Mouse (Mus musculus): ENCODE measurements at regions not wholly inside any gene's neighbourhood (a gene's known extent, or its start where the extent isn't known, plus 50 kb on each side); places are given as distances from the start of the nearest gene placed in this dataset.
"Not testable (repeated sequence)": the region's sequence is repeated elsewhere in the genome, so short reads cannot be mapped to it uniquely, and the experiment has no call there.

DNA sequence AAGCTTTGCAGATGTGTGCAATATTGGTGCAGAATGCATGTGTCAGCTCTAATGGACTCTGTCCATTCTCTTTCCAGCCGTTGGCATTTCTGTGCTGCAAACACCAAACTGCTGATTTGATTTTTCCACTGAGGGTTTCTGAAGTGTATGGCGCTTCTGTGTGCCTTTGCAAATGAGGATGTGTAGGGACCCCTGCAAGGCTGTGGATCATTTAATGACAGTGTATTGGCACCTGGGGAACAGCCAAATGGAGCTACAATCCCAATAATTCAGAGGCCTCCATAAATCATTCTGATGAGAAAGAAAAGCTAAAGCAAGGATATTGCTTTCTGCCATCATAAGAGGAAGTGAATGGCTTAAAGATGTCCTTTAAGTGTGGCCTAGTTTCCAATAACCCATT lies 305.9 kb upstream of the Pkdcc start:
- no peak for DNase-seq (ENCODE audit: low spot score)

DNA sequence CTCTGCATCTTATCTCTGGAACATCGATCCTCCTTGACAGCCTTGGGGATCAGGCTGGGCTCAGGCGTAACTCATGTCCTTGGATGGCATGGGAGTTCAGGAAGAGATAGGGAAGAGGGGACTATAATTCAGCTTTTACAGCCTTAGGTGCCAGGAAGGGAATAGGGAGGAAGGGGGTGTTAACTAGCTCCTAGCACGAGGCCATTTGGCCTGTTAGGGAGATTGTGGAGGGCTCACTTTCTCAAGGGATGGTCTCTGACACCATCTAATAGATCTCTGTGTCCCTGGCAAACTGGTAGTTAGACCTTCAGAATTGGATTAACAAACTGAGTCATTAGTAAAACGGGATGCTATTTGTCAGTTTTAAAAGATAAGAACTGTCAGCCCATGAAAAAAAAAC lies 292.1 kb upstream of the Pkdcc start:
- not testable (repeated sequence) for DNase-seq (ENCODE audit: low spot score)

DNA sequence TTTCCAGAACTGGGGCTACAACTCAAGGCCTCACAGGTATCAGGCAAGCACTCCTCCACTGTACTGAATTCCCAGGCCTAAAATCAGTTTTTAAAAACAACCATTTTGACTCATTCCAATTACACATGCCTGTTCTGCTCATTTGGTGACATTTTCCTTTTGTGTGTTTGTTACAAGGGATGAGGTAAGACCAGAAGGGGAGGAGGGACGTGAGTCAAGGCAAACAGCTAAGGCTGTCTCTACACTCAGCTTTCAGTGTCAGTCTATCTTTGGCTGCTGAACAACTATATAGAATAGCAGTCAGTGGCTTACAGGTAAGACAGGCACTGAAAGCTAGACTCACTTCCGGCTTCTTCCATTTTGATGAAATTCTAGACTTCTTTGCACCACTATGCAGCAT lies 289.3 kb upstream of the Pkdcc start:
- no peak for DNase-seq (ENCODE audit: low spot score)

DNA sequence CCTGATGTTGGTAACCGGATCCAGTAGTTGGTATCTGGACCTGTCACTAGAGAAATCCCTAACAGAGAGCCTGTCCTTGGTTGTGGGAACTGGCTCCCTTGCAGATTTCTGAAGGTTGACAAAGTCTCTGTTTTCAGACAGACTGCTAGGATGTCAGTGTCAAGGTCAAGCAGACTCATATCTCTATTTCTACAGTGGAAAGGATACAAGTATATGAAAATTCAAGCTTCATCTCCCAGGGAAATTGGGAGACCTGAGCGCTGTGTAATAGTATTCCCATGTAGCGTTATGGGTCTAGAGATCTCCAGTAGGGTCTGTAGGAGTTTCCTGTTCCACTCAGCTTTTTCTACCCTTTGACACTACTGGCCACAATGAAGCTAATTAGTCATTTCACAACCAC lies 287.4 kb upstream of the Pkdcc start:
- no peak for DNase-seq (ENCODE audit: low spot score)

GRCm38 (mm10) chr17:82929511-82929910 lies 285.6 kb upstream of the Pkdcc start:
- no peak for DNase-seq (ENCODE audit: low spot score)

GRCm38 (mm10) chr17:82930738-82931137 lies 284.4 kb upstream of the Pkdcc start:
- no peak for DNase-seq (ENCODE audit: low spot score)

- no peak for DNase-seq (ENCODE audit: low spot score)
Observed at GRCm38 (mm10) chr17:82931476-82931875, 283.6 kb upstream of the Pkdcc start.

DNA sequence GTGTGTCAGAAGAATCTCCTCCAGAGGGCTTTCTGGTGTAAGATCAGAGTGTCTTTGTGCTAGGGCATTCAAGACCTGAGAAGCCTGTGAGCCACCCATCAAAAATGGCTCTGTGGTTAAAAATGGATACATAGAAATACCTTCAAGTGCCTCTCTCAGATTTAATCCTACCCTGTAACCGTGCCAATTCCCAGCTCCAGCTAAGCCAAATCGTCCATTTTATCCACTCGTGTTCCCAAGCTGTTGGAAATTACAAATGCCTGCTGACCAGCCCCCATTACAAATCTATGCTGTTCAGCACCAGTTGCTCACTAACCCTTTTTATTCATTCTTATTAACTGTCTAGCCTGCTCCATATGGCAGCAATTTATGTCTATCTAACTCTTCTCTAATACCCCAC lies 278.3 kb upstream of the Pkdcc start:
- no peak for DNase-seq (ENCODE audit: low spot score)

- DNase-seq (ENCODE audit: low spot score), result no peak
Observed at GRCm38 (mm10) chr17:82946083-82946482, 269.0 kb upstream of the Pkdcc start.

- no peak for DNase-seq (ENCODE audit: low spot score)
Observed at GRCm38 (mm10) chr17:82949794-82950193, 265.3 kb upstream of the Pkdcc start.

DNA sequence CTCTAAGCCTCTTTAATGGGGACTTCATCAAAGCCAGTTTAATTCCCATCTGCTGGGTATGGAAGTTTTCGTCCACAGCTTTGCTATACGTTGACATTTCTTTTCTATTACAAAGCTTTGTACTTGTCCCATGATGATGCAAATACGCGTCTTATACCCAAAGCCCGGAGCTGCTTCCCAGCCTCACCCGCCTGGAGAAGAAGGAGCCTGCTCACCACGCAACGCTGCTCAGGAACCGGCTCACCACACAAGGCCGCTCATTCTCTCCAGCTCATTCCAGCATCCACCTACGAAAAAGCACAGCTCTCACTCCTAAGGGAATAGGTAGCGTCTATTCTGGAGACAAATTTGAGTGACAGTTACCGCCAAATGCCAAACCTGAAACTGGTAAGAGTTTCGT lies 264.8 kb upstream of the Pkdcc start:
- DNase-seq (ENCODE audit: low spot score), result no peak

DNA sequence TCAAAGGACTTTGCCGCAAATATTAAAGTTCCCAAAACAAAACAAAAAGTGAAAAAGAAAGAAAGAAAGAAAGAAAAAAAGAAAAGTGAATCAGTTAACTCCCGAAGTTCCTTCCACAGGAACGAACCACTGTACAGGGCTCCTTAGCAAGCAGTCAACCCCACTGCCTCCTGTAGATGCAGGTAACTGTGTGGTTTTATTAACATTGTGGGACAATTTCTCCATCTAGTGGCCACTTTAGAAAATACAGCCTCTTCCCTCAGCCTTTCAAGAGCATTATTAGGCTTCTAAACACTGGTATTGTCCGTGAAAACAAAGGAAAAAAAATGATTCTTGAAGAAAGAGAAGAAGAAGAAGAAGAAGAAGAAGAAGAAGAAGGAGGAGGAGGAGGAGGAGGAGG lies 257.7 kb upstream of the Pkdcc start:
- peak; percentile 79 for DNase-seq (ENCODE audit: low spot score)

DNA sequence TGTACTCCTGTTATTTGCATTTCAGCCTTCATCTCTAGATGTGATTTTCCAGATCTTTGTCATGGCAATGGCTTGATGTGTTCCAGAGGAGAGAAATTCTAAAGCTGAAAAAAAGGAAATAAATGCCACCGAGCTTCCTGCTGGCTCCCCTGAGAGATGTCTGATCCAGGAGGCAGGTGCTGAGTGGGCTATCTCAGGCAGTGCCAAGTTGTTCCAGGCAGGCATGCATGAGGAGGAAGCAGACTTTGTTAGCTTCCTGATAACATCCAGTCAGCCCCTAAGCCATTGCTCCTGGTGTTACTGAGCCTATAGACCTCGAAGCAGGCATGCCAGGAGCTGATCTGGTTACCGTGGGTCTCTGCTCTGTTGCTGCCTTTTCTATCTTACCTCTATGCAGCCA lies 251.7 kb upstream of the Pkdcc start:
- DNase-seq (ENCODE audit: low spot score), result no peak

DNA sequence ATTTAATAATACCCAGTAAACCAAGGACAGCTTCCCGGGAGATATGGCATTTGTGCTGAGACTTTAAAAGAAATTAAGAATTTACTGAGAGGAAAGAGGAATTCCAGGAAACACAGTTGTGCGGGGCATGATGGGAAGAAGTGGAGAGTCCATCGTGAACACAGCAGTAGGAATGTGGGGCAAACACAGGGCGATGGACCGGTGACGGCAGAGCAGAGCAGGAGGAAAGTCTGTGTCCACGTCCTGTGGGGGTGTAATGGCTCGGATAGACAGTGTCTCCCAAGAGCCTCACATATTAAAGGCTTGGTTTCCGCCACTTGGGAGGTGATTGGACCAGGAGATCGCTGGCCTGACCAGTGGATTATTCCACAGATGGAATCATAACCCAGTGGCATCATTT lies 215.4 kb upstream of the Pkdcc start:
- no peak for DNase-seq (ENCODE audit: low spot score)

DNA sequence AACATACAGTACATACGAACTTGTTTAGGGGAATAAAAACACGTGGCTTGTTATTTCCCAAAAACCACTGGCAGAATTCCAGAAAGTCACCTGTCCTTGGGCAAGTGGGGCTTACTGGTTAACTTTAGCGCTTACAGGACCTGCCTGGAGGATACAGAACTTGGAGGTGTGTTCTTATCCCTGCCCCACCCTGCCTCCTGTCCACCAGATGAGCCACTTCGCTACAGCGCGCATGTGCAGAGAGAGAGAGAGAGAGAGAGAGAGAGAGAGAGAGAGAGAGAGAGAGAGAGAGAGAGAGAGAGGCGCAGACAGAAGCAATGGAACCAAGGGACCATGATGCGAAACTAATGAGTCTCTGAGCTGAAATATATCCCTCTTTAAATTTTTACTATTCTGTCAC lies 214.7 kb upstream of the Pkdcc start:
- no peak for DNase-seq (ENCODE audit: low spot score)

GRCm38 (mm10) chr17:83001567-83001966 lies 213.5 kb upstream of the Pkdcc start:
- peak; percentile 54 for DNase-seq (ENCODE audit: low spot score)

DNA sequence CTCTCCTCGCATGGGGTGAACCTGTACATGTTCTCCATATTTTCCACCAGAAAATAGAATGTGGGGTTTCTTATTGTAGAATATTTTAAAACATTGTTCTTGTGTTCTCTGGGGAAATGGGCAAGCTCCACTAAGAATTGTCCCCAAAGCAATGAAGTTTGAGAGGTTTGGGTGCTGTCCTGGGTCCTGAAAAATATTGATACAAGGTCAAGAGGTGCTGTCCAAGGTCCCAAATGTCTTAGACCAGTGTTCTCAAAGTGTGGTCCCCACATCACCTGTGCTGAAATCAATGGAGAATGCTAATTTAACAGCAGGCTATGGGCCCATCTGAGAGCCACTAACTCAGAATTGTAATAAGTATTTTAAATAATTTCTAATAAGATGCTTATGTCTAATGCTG lies 204.2 kb upstream of the Pkdcc start:
- peak; percentile 53 for DNase-seq (ENCODE audit: low spot score)

- no peak for DNase-seq (ENCODE audit: low spot score)
Observed at GRCm38 (mm10) chr17:83015656-83016055, 199.4 kb upstream of the Pkdcc start.

DNA sequence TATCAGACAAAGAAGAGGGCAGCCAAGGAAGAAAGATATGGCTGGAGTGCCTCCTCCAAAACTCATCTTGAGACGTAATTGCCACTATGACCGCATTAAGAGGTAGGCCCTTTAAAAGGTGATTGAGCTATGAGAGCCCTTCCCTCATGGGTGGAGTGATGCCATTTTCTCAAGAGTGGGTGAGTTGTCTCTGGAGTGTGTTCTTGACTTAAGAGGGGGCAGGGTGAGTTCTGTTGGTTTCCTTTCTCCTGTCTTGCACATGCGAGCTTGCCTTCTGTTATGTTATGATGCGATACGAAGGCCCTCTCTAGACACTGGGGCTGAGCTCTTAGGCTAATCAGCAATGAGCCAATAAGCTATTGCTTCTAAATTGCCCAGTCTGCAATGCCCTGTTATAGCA lies 198.2 kb upstream of the Pkdcc start:
- no peak for DNase-seq (ENCODE audit: low spot score)

DNA sequence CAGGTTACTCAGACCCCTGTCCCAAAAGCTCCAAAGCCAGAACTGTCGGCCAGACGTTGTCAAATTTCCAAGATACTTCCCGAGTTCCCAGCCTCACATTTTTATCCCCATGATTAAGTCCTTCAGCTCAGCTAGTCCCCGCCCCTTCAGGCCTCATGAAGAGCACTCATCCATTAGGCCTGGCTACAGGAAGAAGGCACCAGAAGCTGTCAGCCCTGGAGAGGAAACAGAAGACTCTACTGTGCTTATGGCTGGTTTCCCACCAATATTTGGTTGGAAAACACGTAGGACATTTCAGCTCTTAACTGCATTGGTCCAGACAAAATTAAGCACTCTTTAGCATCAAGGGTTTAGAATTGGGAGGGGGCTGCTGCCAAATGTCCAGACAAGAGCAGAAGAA lies 195.8 kb upstream of the Pkdcc start:
- no peak for DNase-seq (ENCODE audit: low spot score)

- peak; percentile 42 for DNase-seq (ENCODE audit: low spot score)
Observed at GRCm38 (mm10) chr17:83020576-83020975, 194.5 kb upstream of the Pkdcc start.

GRCm38 (mm10) chr17:83025340-83025816 lies 189.7 kb upstream of the Pkdcc start:
- peak; percentile 91 for DNase-seq (ENCODE audit: low spot score)

- DNase-seq (ENCODE audit: low spot score), result peak; percentile 13
Observed at GRCm38 (mm10) chr17:83034914-83035573, 180.0 kb upstream of the Pkdcc start.

GRCm38 (mm10) chr17:83035574-83035918 lies 179.5 kb upstream of the Pkdcc start:
- DNase-seq (ENCODE audit: low spot score), result no peak

- no peak for DNase-seq (ENCODE audit: low spot score)
Observed at GRCm38 (mm10) chr17:83039563-83039962, 175.5 kb upstream of the Pkdcc start.

Measured in adipocyte (in vitro differentiated cells).